Mouse (Mus musculus) liver, postnatal 0 days (tissue): ENCODE results near the gene Psmd11. TPM values are rescaled to one million over a fixed set of nuclear protein-coding genes. Genes with fewer than 3 reads are reported as not detected.
"Not testable (repeated sequence)": the region's sequence is repeated elsewhere in the genome, so short reads cannot be mapped to it uniquely, and the experiment has no call there.

ENCODE experiments used
- ATAC-seq: fragments of 200-750 bp; cut with Nextera tagmentation; 2 replicates; pipeline ENCODE4 v1.8.0; 2017; ENCODE audit warnings: mild to moderate bottlenecking, moderate library complexity
- DNase-seq: peaks from one replicate; pipeline ENCODE4 v3.0.0-alpha.2; 2016
- H3K27ac ChIP-seq: fragments of 300-500 bp; sonication (generic); 2 replicates; pipeline ENCODE4 v1.5.1; 2014; ENCODE audit warnings: antibody characterized with exemption, moderate library complexity, mild to moderate bottlenecking, low read depth
- H3K27me3 ChIP-seq: fragments of 300-500 bp; sonication (generic); 2 replicates; pipeline ENCODE4 v1.6.1; 2014; ENCODE audit warnings: low read length, control low read depth, mixed read lengths; ENCODE audit not compliant: insufficient read depth
- H3K36me3 ChIP-seq: fragments of 300-500 bp; sonication (generic); replicated peaks from 2 replicates; pipeline ENCODE4 v1.6.1; 2014; ENCODE audit warnings: mild to moderate bottlenecking, control low read depth, low read length, moderate library complexity, mixed read lengths; ENCODE audit not compliant: insufficient read depth
- H3K4me1 ChIP-seq: fragments of 300-500 bp; sonication (generic); 2 replicates; pipeline ENCODE4 v1.6.1; 2014; ENCODE audit warnings: antibody characterized with exemption, mild to moderate bottlenecking, control low read depth; ENCODE audit not compliant: insufficient read depth
- H3K4me2 ChIP-seq: fragments of 300-500 bp; sonication (generic); 2 replicates; pipeline ENCODE4 v1.6.1; 2014; ENCODE audit warnings: low read depth, mild to moderate bottlenecking, low read length, moderate library complexity, mixed read lengths
- H3K4me3 ChIP-seq: fragments of 300-500 bp; sonication (generic); 2 replicates; pipeline ENCODE4 v1.5.1; 2014; ENCODE audit warnings: low read depth, low read length
- H3K9ac ChIP-seq: fragments of 300-500 bp; sonication (generic); replicated peaks from 2 replicates; pipeline ENCODE4 v1.6.1; 2014; ENCODE audit warnings: mild to moderate bottlenecking, moderate library complexity
- H3K9me3 ChIP-seq: fragments of 300-500 bp; sonication (generic); 2 replicates; pipeline ENCODE4 v1.6.1; 2016; ENCODE audit warnings: mild to moderate bottlenecking, control low read depth, low read length, mixed read lengths
- CTCF ChIP-seq: sonication (generic); IDR thresholded peaks from 2 replicates; pipeline ENCODE4 v1.5.1; 2016; ENCODE audit warnings: antibody characterized with exemption, low read depth
- EP300 ChIP-seq: IDR thresholded peaks from 2 replicates; pipeline ENCODE4 v1.6.1; 2016; ENCODE audit warnings: antibody characterized with exemption, low read depth, mild to moderate bottlenecking
- WGBS: fragments of 180-500 bp; shearing (Covaris S2); extraction: QIAGEN DNeasy Blood & Tissue Kit; methylation state at CpG from one replicate; pipeline ENCODE4 v1.1.7; 2014; ENCODE audit not compliant: insufficient replicate concordance; 5-methylcytosine and 5-hydroxymethylcytosine counted together
- polyA plus RNA-seq: library from polyadenylated mRNA; unstranded; fragments of >200 nt; fragmentation: Nextera tagmentation; extraction: Ambion mirVana; gene quantifications from 2 replicates; pipeline ENCODE4 v1.2.1, GENCODE M21; 2015

Gene Psmd11
- polyA plus RNA-seq, 1 experiment from 2014 or later, result 143 TPM

- Histone ChIP-seq H3K36me3 (peaks cover 40% of the 10 kb centered on the region), H3K9me3 (no peaks in the 10 kb centered on the region), H3K4me3 (peak overlapping the region; percentile 99), H3K9ac (peak overlapping the region; percentile 63), H3K27me3 (no peaks in the 10 kb centered on the region), H3K27ac (no peak overlapping the region), H3K4me2 (peak overlapping the region; percentile 76), H3K4me1 (peaks cover 22% of the 10 kb centered on the region)
- ATAC-seq (no peak), DNase-seq (no peak)
- TF ChIP-seq EP300, result no peak
- TF ChIP-seq CTCF, result no peak
- WGBS, result 32% methylated on average over 4 of the region's 4 CpGs
These were observed 43.4 kb upstream of the Psmd11 start for GRCm38 (mm10) chr11:80385055-80385454.

DNA sequence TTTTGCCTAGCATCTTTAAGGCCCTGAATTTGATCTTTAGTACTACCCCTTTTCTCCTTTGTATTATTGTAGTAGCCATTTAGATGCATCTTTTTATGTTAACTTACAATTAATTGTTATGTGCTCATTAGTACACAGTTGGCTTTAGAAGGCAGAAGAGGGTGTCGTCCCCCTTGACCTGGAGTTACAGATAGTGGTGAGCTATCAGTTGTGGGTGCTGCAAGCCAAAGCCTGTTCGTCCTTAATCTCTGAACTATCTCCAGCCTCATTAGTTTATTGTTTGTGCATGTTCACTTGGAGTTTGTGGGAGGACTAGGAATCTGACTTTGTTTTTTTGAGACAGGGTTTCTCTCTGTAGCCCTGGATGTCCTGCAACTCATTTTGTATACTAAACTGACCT is 41.6 kb upstream of the Psmd11 start:
- Histone ChIP-seq H3K9ac (peak overlapping the region; percentile 33; the same call in 1 of the 2 replicates), H3K4me3 (peak overlapping the region; percentile 99), H3K27me3 (no peaks in the 10 kb centered on the region), H3K4me1 (peaks cover 21% of the 10 kb centered on the region), H3K4me2 (peak overlapping the region; percentile 76), H3K36me3 (peaks cover 52% of the 10 kb centered on the region), H3K9me3 (no peaks in the 10 kb centered on the region), H3K27ac (no peak overlapping the region)
- DNase-seq, result no peak
- 38% methylated on average over 2 of the region's 2 CpGs for WGBS
- no peak for ATAC-seq
- TF ChIP-seq CTCF (no peak), EP300 (0 out of 2 replicates have a peak, but pooled peaks have one; percentile 26)

GRCm38 (mm10) chr11:80389885-80390284 is 38.5 kb upstream of the Psmd11 start:
- peaks cover 16% of the 10 kb centered on the region for H3K4me1 ChIP-seq
- no peak overlapping the region for H3K9ac ChIP-seq
- H3K27ac ChIP-seq, result no peak overlapping the region
- no peak overlapping the region for H3K4me3 ChIP-seq
- peaks cover 75% of the 10 kb centered on the region for H3K36me3 ChIP-seq
- H3K27me3 ChIP-seq, result no peaks in the 10 kb centered on the region
- no peak overlapping the region for H3K4me2 ChIP-seq
- TF ChIP-seq CTCF, result no peak
- TF ChIP-seq EP300, result no peak
- 74% methylated on average over 1 of the region's 1 CpGs for WGBS
- no peak for ATAC-seq
- H3K9me3 ChIP-seq, result no peaks in the 10 kb centered on the region
- DNase-seq, result no peak

DNA sequence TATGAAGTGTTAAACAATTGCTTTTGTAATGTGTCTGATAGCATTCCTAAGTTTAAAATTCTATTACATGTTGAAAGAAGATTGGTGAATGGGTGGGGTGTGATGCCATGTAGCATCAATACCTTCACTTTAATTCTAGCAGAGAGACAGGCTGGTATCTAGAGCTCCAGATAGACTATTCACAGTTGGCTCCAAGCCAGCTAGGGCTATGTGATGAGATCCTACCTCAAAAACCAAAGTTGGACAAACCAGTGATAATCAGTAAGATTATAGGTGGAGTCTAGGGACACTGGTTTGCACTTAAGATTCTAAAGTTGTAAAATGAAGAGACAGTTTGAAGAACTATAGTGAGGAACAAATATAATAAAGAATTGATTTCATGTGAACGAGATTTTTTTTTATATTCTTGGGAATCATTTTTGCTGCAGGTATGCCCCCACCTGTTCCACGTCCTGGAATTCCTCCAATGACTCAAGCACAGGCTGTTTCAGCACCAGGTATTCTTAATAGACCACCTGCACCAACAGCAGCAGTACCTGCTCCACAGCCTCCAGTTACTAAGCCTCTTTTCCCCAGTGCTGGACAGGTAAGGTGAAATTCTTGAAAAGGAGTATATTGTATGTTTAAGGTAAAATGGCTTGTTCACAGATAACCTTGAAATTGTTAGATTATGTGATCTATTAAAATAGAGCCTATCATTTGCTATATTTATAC is 36.9 kb upstream of the Psmd11 start:
- no peak overlapping the region for H3K9ac ChIP-seq
- no peak overlapping the region for H3K4me2 ChIP-seq
- H3K27me3 ChIP-seq, result no peaks in the 10 kb centered on the region
- H3K36me3 ChIP-seq, result peaks cover 85% of the 10 kb centered on the region
- H3K4me1 ChIP-seq, result peaks cover 3% of the 10 kb centered on the region; the same call in 1 of the 2 replicates
- no peaks in the 10 kb centered on the region for H3K9me3 ChIP-seq
- DNase-seq (no peak), ATAC-seq (no peak)
- H3K4me3 ChIP-seq, result no peak overlapping the region
- no peak for TF ChIP-seq CTCF
- TF ChIP-seq EP300, result no peak
- no peak overlapping the region for H3K27ac ChIP-seq
- 97% methylated on average over 2 of the region's 2 CpGs for WGBS

DNA sequence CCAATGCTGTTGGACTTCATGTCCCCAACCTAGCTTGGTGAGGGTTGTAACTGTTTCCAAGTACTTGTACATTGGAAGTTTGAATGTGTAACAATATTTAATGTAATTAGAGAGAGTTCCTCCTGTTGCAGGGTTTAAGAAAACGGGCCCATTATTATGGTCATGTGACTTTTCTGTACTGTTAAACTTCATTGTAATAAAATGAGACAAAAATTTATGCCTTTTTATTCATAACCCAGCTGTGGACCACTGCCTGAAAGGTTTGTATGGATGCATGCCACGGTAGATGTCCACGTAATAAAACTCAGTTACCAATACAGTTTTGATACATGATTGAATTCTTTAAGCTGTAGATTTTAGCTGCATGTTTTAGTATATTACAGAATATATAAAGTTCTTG is 32.5 kb upstream of the Psmd11 start:
- peaks cover 86% of the 10 kb centered on the region for H3K36me3 ChIP-seq
- no peak for TF ChIP-seq CTCF
- no peak for TF ChIP-seq EP300
- ATAC-seq (no peak), DNase-seq (no peak)
- H3K4me1 ChIP-seq, result no peaks in the 10 kb centered on the region
- H3K9ac ChIP-seq, result no peak overlapping the region
- no peak overlapping the region for H3K4me2 ChIP-seq
- whole genome bisulfite sequencing, result 94% methylated on average over 3 of the region's 3 CpGs
- H3K4me3 ChIP-seq, result no peak overlapping the region
- H3K27me3 ChIP-seq, result no peaks in the 10 kb centered on the region
- no peak overlapping the region for H3K27ac ChIP-seq
- no peaks in the 10 kb centered on the region for H3K9me3 ChIP-seq

GRCm38 (mm10) chr11:80396617-80397016 is 31.8 kb upstream of the Psmd11 start:
- no peak for ATAC-seq
- TF ChIP-seq EP300 (no peak), CTCF (no peak)
- no peak overlapping the region for H3K4me3 ChIP-seq

GRCm38 (mm10) chr11:80407878-80408277 is 20.5 kb upstream of the Psmd11 start:
- not testable (repeated sequence) for H3K27me3 ChIP-seq, H3K27ac ChIP-seq, H3K9me3 ChIP-seq, ATAC-seq, H3K4me1 ChIP-seq, H3K9ac ChIP-seq, DNase-seq, H3K4me3 ChIP-seq, H3K4me2 ChIP-seq
- H3K36me3 ChIP-seq, result peaks cover 62% of the 10 kb centered on the region
- 96% methylated on average over 6 of the region's 6 CpGs for WGBS

More at GRCm38 (mm10) chr11:80396617-80397016, 31.8 kb upstream of the Psmd11 start:
- H3K27me3 ChIP-seq, result no peaks in the 10 kb centered on the region
- WGBS, result 89% methylated on average over 4 of the region's 4 CpGs
- H3K4me1 ChIP-seq, result no peaks in the 10 kb centered on the region
- H3K4me2 ChIP-seq, result no peak overlapping the region
- H3K27ac ChIP-seq, result no peak overlapping the region
- peaks cover 85% of the 10 kb centered on the region for H3K36me3 ChIP-seq
- DNase-seq, result no peak
- H3K9me3 ChIP-seq, result no peaks in the 10 kb centered on the region
- H3K9ac ChIP-seq, result no peak overlapping the region
